ENCODE assay signal across 27 mouse cellular contexts in the genomic region with DNA sequence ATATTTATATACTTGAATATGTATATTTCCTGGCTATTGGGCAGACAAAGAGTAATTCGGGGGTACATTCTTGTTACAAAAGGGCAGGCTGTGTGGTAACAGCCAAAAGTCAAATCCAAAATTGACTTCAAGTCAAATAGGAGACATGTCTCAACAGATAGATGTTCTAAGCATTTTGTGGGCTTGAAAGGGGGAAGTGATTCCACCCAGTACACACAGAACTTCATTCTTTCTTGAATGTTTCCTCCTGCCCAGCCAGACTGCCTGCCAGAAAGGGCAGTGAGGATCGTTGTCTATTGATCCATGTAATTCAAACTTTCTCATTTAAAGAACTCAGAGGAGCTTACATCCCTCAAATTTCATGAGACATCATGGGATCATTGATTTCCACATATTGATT.
"Had no signal": no experiment of that assay in that cellular context is flagged by ENCODE, and none has a peak within 500 bp of the region (broad histone marks: within the 10 kb centered on the region; RNA-seq: fewer than 3 reads in every experiment).

No protein-coding gene starts in this region.

- H3K27me3 ChIP-seq: embryonic facial prominence, embryonic 12.5 days; embryonic facial prominence, embryonic 13.5 days; embryonic facial prominence, embryonic 15.5 days; forebrain, embryonic 12.5 days; forebrain, embryonic 13.5 days; forebrain, embryonic 15.5 days had no signal

- H3K36me3 ChIP-seq: embryonic facial prominence, embryonic 10.5 days; embryonic facial prominence, embryonic 12.5 days; embryonic facial prominence, embryonic 13.5 days; embryonic facial prominence, embryonic 15.5 days; forebrain, embryonic 10.5 days; forebrain, embryonic 12.5 days; forebrain, embryonic 15.5 days; heart, embryonic 10.5 days had no signal

- H3K4me2 ChIP-seq: embryonic facial prominence, embryonic 12.5 days; embryonic facial prominence, embryonic 13.5 days; embryonic facial prominence, embryonic 15.5 days; forebrain, embryonic 12.5 days; forebrain, embryonic 13.5 days; forebrain, embryonic 15.5 days had no signal

- H3K9me3 ChIP-seq: embryonic facial prominence, embryonic 10.5 days; embryonic facial prominence, embryonic 12.5 days; embryonic facial prominence, embryonic 13.5 days; embryonic facial prominence, embryonic 15.5 days; forebrain, embryonic 10.5 days; forebrain, embryonic 12.5 days; forebrain, embryonic 13.5 days; forebrain, embryonic 15.5 days; heart, embryonic 10.5 days had no signal

- ATAC-seq: forebrain, embryonic 13.5 days; forebrain, embryonic 14.5 days; forebrain, embryonic 15.5 days; forebrain, embryonic 16.5 days; forebrain, postnatal 0 days had no signal

- H3K27ac ChIP-seq: embryonic facial prominence, embryonic 10.5 days; embryonic facial prominence, embryonic 12.5 days; embryonic facial prominence, embryonic 13.5 days; embryonic facial prominence, embryonic 15.5 days; forebrain, embryonic 10.5 days; forebrain, embryonic 12.5 days; forebrain, embryonic 13.5 days; forebrain, embryonic 15.5 days; gastrocnemius, adult 2 months; heart, adult 2 months; heart, embryonic 10.5 days had no signal

- DNase-seq: cerebellum, adult 9-10 months; cerebellum, adult 9-11 months; cerebellum, postnatal 10 days; cerebellum, postnatal 14 days; cerebellum, postnatal 25 days; cerebellum, postnatal 36 days; forebrain, postnatal 0 days; gastrocnemius, adult 2 months; gastrocnemius, postnatal 10 days; gastrocnemius, postnatal 14 days; gastrocnemius, postnatal 25 days; gastrocnemius, postnatal 36 days; heart, adult 11 months; heart, adult 18-20 months; heart, adult 2 months had no signal

- H3K9ac ChIP-seq: embryonic facial prominence, embryonic 12.5 days; embryonic facial prominence, embryonic 13.5 days; embryonic facial prominence, embryonic 15.5 days; forebrain, embryonic 12.5 days; forebrain, embryonic 13.5 days; forebrain, embryonic 15.5 days; forebrain, postnatal 0 days had no signal

- H3K4me1 ChIP-seq: embryonic facial prominence, embryonic 10.5 days; embryonic facial prominence, embryonic 12.5 days; embryonic facial prominence, embryonic 13.5 days; embryonic facial prominence, embryonic 15.5 days; forebrain, embryonic 10.5 days; forebrain, embryonic 12.5 days; forebrain, embryonic 13.5 days; forebrain, embryonic 15.5 days; heart, embryonic 10.5 days had no signal

- H3K4me3 ChIP-seq: embryonic facial prominence, embryonic 10.5 days; embryonic facial prominence, embryonic 12.5 days; embryonic facial prominence, embryonic 13.5 days; embryonic facial prominence, embryonic 15.5 days; erythroblast, embryonic 14.5 days; forebrain, embryonic 10.5 days; forebrain, embryonic 12.5 days; forebrain, embryonic 13.5 days; forebrain, embryonic 15.5 days; gastrocnemius, adult 2 months; heart, adult 2 months; heart, embryonic 10.5 days had no signal
